Mouse (Mus musculus) urinary bladder, postnatal 36 days (tissue): ENCODE results near the gene Unkl.
A peak's percentile ranks its signal among the peaks of the same experiment; 100 is the strongest.

Experiments
- DNase-seq, 2 experiments: peaks; one replicate each; pipeline ENCODE4 v3.0.0; 2022; ENCODE audit warnings: low spot score in 2 of 2, mixed read lengths in 1 of 2

Unkl gene

DNA sequence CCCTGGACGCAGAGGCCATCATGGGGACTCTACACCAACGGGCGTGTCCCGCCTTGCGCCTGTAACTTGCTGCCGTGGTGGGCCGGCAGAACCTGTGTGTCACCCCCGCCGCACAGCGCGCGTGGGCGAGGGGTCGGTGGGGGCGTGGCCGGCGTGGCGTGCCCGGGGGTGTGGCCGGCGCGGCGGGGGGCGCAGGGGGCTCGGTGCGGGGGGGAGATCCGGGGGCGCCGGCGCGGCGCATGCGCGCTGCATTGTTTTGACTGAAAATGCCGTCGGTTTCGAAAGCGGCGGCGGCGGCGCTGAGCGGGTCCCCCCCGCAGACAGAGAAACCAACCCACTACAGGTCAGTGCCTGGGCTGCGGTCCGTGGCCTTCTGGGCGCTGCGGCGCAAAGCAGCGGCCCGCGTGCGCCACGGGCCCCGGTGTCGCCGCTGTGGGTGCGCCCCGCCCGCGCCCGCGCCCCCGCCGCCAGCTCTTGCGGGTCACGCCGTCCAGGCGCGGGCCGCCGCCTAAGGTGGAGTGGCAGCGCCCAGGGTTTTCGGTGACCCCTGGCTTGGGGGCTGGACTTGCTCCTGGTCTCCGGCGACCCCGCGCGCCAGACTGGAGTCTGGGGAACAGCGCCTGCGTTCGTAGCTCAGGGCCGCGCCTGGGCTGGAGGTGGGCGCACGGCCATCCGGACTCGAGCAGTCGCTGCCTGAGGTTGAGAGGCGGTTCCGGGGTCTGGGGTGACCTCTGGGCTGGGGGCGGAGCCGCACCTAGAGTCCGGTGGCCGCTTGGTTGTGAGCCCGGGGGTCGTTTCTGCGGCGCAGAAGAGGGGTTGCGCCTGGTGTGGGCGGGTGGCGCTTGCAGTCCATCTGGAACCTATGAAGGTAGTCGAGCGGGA lies at the start of gene Unkl:
Gene Unkl (plus strand): TSS at position 248 of the 882 bp plus-strand sequence.
- peak; percentile 43 to 70 for DNase-seq

DNA sequence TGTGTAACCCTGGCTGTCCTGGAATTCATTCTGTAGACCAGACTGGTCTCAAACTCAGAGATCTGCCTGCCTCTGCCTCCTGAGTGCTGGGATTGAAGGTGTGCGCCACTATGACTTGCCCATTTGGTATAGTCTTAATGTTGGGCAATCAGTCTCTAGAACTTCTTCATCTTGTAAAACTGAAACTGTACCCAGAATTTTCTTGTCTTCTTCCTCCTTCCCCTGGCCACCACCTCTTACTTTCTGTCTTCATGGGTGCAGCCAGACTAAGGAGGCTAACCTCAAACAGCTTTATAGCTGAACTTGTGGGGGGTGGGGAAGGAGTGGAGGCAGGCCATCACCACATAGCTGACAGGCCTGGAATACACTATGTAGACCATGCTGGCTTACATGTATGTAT lies 49.4 kb upstream of the Unkl start:
- no peak for DNase-seq

DNA sequence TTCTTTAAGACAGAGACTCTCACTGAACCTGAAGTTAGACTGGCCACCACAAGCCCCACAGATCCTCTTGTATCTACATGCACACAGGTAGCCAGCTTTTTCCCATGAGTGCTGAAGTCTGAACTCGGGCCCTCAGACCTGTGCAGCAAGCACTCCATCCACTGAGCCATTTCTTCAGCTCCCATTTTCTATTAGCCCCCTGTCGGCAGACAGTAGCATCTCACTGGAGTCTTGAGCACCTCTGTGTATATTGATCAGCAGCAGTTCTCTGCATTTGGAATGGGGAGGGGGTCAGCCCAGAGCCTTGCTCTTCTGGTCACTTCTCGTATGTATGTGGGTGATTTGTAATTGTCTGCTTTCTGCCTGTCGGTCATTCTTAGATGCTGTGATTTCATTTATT lies 48.2 kb upstream of the Unkl start:
- no peak for DNase-seq

DNA sequence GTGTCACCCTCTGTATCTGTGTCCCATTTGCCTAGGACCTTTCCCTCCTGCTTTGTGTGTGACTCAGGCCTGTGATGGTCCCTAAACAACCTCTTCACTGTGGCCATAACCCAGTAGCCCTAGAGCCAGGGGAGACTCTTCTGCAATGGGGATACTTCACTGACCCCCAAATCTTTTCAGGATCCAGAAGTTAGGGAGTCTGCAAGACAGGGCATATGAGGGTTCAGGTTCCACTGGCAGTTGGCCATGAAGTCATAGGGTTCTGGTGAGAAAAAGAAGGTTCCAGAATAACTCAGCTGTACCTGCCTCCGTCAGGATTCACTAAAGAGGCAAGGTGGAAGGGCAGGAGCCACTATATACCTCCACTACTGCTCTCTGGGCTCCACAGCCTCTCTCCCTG lies 26.0 kb upstream of the Unkl start, which contains the start of gene Ccdc154:
Gene Ccdc154 (plus strand): TSS at position 301 of the 400 bp plus-strand sequence.
- no peak for DNase-seq

DNA sequence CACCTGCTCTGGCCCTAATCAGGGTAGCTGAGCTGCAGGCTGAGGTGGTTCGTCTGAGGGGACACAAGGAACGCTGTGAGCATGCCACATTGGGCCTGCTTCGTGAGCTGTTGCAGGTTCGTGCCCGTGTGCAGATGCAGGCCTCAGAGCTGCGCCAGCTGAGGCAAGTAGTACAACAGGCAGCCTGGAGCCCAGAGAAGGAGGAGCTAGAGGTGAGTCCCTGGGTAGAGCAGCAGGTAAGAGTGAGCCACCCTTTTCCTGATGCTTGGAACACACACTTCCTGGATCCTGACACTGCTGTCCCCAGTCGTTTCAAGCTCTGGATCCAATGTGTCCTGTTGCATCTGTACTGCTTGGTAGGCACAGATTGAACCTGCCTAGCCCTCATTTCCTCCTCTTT lies 24.8 kb upstream of the Unkl start:
- no peak for DNase-seq

DNA sequence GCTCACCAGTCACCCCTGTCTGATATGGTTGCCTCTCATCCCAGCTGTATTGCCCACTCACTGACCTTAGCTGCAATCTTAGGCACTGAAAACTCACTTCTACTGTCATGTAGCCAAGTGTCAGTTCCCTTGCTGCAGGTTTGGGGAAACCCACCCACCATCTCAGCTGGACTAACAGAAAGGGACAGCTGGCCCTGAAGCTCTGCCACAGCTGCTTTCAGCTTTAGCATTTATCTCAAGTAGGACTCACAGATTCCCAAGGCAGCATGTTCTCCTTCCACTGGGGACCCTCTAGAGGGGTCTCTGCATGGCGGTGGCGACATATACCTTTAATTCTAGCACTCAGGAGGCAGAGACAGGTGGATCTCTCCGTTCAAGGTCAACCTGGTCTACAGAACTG lies 23.4 kb upstream of the Unkl start:
- no peak for DNase-seq

DNA sequence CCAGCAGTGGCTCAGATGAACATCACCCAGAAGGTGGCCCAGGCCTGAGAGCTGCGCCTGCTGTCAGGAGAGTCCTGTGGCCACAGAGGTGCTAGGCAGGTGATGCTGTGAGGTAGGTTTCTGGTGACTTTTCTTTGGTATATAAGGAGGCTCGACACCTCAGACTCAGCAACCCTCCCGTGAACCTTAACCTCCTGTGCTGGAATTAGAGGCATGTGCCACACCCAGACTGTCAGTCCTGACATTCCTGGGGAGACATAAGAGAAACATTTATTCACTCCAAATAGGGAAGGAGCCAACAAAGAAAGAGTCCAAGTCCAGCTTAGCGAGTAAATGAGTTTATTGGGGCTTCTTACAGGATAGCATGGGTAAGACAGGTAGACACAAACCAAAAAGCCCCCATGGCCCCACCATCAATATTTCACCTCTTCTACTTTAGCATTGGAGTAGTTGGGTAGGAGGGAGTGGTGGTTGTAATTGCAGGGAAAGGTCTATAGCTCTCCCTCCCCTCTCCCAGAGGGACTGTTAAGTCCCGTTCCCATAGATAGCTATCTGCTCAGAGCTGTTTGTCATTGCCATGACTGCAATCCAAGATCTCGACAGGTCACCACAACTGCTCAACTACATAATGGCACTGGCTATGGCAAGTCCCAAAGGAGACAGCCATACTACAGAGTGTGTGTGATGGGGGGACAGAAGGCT lies 22.1 kb upstream of the Unkl start:
- no peak for DNase-seq

DNA sequence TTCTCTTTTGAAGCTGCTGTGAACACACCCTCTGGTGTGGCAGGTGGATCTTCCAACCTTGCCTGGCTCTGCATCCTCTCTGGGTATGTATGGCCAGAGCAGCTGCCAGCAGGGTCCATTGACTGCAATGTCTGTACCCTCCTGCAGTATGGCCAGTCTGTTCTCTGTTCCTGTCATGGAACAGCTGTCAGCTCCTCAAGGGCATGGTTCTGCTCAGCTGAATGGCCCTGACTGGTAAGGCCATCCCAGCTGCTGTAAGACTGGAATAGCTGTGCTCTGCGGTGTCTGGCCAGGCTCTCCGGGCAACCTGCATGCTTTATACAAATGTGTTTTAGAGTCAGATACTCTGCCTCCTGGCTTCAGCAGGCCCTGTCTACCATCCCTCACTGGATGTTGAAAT lies 18.5 kb upstream of the Unkl start:
- DNase-seq = no peak

DNA sequence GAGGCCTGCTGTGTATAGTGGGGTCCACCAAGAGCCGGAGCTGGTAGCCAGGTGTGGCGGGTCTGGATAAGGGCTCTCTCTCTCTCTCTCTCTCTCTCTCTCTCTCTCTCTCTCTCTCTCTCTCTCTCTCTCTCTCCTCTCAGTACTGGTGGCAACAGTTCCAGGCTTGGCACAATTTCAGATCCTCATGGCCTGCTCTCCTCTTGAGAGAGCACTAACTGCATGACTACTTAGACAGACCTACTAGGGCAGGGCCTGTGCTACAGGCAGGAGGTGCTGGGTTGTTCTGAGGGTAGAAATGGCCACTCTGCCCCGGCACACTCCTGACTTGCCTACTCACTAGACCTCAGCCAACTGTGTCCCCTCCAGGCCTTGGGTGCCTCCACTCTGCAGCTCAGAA lies 15.6 kb upstream of the Unkl start:
- DNase-seq = no peak

DNA sequence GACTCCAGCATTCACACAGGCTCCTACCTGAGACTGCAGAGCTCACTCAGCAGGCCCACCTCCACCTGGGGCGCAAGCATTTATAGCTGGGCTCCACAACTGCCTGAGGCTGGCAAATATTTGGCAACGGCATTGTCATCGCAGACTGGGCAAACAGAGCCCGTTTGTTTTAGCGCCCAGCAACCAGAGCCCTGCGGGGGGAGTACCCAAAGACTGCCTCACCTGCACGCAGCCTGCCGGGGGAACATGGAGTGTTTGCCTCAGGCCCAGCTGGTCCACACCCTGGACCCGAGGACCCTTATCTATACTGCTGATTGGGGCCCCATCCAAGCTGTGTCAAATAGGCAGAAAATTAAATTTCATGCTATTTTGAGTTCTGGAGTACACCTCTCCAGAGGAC lies 12.8 kb upstream of the Unkl start, which contains the start of gene Gm38655:
Gene Gm38655 (minus strand): TSS at position 61 of the 400 bp plus-strand sequence.
- DNase-seq = peak; percentile 39 to 66

DNA sequence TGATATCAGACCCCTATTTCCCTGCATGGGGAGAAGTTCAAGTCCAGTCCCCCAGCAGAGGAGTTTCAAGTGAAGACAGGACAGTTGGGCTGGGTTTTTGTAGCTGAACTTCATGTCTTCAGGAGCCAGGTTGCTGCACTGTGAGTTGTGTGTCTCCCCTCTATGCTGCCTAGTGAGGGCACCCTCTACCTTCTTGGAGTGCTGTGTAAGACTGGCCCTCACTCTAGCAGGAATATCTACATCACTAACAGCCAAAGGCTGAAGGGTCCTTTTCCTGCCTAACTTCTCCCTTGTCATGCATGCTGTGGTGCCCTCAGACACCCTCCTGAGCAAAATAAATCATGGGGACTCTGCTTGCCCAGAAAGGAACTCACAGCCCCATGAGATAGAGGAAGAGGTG lies 5.0 kb upstream of the Unkl start:
- no peak for DNase-seq

DNA sequence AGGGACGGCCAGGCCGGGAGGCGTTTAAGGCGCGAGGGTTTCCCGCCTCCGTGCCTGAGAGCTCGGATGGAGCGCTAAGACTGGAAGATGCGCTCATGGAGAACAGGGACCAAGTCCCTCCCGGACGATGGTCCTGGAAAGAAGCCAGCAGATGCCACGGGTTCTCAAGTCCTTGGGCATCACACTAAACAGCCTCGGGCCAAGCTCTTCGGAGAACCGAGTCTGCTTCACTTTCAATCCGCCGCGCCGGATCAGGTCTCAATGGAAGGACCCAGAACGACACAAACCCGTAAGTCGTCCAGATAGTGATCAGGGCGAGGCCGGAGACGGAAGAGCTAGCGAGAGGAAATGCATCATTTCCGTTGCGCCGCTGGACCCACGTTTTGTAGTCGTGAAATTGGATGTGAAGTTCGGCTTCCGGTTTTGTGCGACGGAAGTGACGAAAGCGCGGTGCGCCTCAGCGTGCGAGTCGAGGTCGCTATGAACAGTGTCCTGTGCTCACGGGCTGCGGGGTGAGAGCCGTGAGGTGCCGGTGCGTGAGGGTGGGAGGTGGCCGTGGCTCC lies 4.0 kb upstream of the Unkl start, which contains the start of gene BC003965:
Gene BC003965 (plus strand): TSS at position 426 of the 563 bp plus-strand sequence.
- peak; percentile 98 for DNase-seq

DNA sequence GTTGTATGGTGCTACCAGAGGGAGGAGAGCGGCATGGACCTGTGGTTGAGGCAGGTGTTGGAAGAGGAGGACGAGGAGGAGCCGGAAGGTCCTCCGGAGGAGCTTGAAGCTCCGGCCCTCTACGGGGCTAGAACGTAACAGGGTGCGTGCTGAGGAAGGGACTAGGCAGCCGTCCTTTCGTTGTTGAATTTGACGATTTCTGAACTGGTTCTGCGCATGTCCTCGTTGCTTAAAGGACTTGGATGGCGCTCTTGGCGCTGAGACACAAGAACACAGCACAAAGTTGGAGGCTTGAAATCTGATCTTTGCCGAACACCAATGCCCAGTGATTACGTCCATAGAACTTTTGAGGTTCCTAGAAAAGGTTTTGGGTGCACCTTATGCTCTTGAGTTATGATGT lies 3.2 kb upstream of the Unkl start:
- no peak for DNase-seq

DNA sequence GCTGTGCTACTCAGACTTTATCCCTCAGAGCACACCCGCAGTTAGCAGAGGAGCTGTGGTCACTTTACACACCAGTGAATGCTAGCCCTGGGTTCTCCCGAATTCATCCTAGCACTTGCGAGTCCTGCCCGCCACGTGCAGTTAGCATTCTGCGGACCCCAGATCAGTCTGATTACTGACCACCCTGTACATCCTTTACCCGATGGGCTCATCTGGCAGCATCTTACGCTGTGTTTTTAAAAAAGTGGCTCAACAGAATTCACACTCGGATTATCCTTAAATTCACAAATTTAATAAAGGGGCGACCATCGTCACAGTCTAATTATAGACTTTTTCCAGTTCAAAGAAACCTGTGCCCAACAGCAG lies 430 bp upstream of the Unkl start:
- DNase-seq = no peak

DNA sequence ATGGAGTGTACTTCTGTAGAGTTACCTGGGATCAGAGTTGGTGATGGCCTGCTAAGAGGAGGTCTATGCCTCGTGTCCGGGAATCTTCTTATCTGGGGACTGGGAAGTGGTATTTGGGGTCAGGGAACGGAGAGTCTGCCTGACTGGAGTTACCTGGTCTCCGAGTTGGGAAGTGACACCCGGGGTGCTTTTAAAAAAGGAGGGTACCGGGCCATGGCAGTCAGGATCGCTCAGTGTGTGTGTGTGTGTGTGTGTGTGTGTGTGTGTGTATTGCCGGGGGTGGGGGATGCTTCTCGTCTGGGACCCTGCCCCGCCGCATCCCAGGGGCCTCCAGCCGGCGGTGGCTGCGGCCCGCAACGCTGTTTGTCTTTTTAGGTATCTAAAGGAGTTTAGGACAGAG lies 894 bp downstream of the Unkl start:
- DNase-seq = no peak

DNA sequence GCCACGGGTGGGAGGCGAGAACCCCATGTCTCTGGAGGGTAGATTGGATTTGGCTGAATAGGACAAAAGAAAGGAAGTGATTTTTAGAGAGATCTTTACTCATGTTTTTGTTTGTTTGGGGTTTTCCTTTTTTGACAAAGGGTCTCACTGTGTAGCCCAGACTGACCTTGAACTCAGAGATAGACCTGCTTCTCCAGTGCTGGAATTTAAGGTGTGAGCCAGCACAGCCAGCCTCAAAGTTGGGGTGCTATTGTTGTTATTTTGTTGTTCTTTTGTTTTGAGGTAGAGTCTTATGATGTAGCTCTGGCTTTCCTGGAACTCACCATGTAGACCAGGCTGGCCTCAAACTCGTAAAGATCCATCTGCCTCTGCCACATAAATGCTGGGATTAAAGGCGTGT lies 14.2 kb downstream of the Unkl start:
- DNase-seq = no peak

DNA sequence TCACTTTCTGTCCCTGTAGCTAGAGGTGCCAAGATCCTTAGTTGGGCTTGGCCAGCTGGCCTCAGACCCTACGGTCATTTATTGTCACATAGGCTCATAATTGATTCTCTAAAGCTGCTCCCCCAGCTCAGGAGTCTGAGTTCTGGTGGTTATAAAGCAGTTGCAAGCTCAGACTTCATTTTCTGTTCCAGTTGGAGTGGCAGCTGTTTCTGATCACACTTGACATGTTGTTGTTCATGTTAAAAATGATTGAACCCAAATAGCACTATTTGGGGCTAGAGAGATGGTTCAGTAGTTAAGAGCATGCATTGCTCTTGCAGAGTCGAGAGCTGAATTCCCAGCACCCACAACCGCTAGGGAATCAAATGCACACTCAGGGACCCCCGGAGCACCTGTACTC lies 21.8 kb downstream of the Unkl start:
- no peak for DNase-seq

DNA sequence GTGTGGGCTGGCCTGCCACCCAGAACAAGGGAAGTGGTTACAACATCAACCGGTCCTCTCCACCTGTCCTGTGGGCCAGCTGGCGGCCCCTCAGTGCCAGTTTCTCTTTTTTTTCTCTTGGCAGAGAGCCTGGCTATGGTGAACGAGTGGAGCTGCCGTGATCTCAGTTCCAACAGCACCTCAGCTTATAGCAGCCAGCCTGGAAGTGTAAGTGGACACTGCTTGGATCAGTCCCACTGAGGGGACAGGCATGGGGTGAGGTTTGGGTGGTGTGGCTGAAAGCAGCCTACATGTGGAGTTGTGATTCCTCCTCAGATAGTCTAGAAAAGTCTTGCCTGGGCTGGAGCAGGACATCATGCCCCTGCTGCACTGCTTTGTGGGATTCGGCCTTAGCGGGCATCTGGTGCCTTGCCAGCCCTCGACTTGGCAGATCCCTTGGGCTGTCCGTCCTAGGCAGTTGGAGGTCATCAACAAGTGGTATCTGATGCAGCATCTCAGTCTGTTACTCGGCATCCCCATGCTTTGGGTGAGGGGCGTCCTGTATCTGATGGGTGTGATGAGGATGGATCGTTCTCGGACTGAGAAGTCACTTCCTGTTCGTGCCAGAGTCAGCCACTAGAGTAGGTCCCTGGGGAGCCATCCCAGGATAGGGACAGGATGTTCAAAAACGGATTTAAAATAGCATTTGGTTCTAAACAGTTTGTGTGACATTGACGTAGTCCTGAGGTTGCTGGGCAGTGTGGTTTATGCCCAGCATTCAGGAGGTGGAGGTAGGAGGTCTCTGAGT lies 22.7 kb downstream of the Unkl start:
- DNase-seq = no peak

DNA sequence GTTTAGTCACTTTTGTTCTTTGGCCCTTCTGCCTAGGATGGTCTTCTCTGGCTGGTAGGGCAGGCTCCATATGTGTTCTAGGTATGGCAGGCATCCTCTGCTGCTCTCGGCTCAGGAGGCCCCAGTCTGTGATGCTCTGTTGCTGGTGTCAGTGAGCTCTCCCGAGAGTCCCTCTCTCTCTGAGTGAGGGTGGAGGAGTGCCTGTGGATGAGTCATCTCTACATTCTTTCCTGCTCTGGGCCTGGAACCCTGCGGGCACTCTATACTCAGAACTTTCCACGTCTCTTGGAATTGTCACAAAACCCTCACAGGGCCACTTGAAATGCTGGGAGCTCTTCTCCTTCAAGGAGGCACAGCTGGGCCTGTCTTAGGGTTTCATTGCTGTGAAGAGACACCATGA lies 23.5 kb downstream of the Unkl start:
- no peak for DNase-seq

DNA sequence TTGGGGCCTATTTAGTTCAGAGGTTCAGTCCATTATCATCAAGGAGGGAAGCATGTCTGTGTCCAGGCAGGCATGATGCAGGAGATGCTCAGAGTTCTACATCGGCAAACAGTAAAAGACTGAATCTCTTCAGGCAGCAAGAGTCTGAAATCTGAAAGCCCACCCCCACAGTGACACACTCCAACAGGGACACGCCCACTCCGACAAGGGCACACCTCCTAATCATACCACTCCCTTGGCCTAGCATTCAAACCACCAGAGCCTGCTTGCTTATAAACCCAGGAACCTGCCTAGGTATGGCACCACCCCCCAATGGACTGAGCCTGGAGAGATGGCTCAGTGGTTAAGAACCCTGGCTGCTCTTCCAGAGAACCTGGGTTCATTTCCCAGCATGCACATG lies 27.2 kb downstream of the Unkl start:
- no peak for DNase-seq

DNA sequence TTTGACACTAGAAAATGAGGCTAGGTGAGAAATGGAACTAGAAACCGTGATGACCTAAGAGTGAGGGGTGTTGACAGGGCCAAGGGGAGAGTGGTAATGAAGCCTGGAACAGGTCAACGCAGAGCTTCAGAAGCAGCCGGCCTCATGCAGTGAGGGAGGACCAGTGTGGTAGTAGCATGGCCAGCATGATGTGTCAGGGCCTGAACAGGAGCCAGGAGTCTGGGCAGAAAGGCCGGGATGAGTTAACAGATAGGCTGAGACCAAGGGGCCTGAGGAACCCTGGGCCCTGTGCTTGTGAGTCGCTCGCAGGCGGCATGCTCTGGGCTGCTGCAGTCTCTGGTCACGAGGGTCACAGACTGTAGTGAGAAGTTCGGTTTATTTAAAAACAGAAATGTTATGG lies 30.8 kb downstream of the Unkl start:
- no peak for DNase-seq
